Mouse (Mus musculus) forebrain, embryonic 16.5 days (tissue): ENCODE data around the gene Dcaf8. TPM values are rescaled to one million over a fixed set of nuclear protein-coding genes. Genes with fewer than 3 reads are reported as not detected.

Experiments used
- ATAC-seq: fragments of 200-750 bp; cut with Nextera tagmentation; 2 replicates; pipeline ENCODE4 v1.8.0; 2017; ENCODE audit warnings: mild to moderate bottlenecking, moderate library complexity
- H3K27ac ChIP-seq: fragments of 300-500 bp; sonication (generic); 2 replicates; pipeline ENCODE4 v1.5.1; 2014; ENCODE audit warnings: low read length, control low read depth
- H3K27me3 ChIP-seq: fragments of 300-500 bp; sonication (generic); replicated peaks from 2 replicates; pipeline ENCODE4 v1.6.1; 2014; ENCODE audit warnings: low read length; ENCODE audit not compliant: control insufficient read depth, insufficient read depth
- H3K36me3 ChIP-seq: fragments of 300-500 bp; sonication (generic); 2 replicates; pipeline ENCODE4 v1.6.1; 2014; ENCODE audit not compliant: control insufficient read depth, insufficient read depth
- H3K4me1 ChIP-seq: fragments of 300-500 bp; sonication (generic); replicated peaks from 2 replicates; pipeline ENCODE4 v1.6.1; 2014; ENCODE audit warnings: low read length; ENCODE audit not compliant: control insufficient read depth, insufficient read depth
- H3K4me2 ChIP-seq: fragments of 300-500 bp; sonication (generic); 2 replicates; pipeline ENCODE4 v1.6.1; 2014; ENCODE audit warnings: mild to moderate bottlenecking, low read length, control low read depth
- H3K4me3 ChIP-seq: fragments of 300-500 bp; sonication (generic); replicated peaks from 2 replicates; pipeline ENCODE4 v1.5.1; 2014; ENCODE audit warnings: mild to moderate bottlenecking, low read length, control low read depth
- H3K9ac ChIP-seq: fragments of 300-500 bp; sonication (generic); replicated peaks from 2 replicates; pipeline ENCODE4 v1.6.1; 2014; ENCODE audit warnings: low read depth, low read length, control low read depth
- H3K9me3 ChIP-seq: fragments of 300-500 bp; sonication (generic); 2 replicates; pipeline ENCODE4 v1.6.1; 2016; ENCODE audit warnings: low read length; ENCODE audit not compliant: control insufficient read depth
- WGBS: fragments of 180-500 bp; shearing (Covaris S2); extraction: QIAGEN DNeasy Blood & Tissue Kit; methylation state at CpG from one replicate; pipeline ENCODE4 v1.1.7; 2014; 5-methylcytosine and 5-hydroxymethylcytosine counted together
- polyA plus RNA-seq: library from polyadenylated mRNA; unstranded; fragments of >200 nt; fragmentation: Nextera tagmentation; extraction: Ambion mirVana; gene quantifications from 2 replicates; pipeline ENCODE4 v1.2.1, GENCODE M21; 2015

Dcaf8 gene
- polyA plus RNA-seq, 1 experiment from 2014 or later, result 106 TPM

DNA sequence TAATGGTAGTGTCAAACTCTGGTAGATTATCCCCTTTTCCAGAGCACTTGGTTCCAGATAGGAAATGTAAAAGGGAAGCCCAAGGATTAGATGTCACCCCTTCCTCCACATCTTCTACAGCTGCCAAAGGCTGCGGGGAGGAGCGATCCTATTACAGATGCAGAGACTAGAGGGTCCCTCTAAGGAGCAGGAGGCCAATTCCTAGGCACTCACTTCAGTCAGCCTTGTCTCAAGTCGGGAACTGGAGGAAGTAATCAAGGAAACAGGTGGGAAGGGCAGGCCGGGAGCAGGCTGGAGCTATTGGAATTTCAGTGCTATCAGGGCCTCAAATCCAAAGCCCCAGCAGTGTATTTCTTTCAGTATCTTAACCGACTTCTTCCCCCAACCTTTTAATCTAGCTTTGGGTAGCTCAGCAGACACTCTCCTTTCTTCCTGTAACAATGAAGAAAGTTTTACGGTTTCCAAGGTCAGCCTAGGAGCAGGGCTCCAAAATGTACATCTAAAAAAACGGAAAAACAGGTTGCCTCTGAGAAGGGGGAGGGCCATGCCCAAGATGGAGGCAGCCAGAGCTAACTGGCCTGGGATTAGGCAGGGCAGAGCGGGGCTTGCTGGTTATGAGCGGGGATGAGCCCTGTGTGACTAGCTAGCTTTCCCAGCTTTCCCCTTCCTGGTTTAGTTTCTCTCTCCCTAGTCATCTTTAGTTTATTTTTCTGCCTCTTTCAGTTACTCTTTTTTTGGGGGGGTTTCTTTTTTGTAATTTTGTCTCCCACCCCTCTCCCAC lies 56.3 kb downstream of the Dcaf8 start:
- Histone ChIP-seq H3K9me3 (no peaks in the 10 kb centered on the region), H3K27ac (peak overlapping the region; percentile 99), H3K36me3 (no peaks in the 10 kb centered on the region), H3K4me1 (peaks cover 70% of the 10 kb centered on the region), H3K4me3 (peak overlapping the region; percentile 69), H3K27me3 (no peaks in the 10 kb centered on the region), H3K4me2 (peak overlapping the region; percentile 95), H3K9ac (peak overlapping the region; percentile 53)
- no peak for ATAC-seq
- 3% methylated on average over 9 of the region's 9 CpGs for WGBS

GRCm38 (mm10) chr1:172204814-172205740 lies 57.2 kb downstream of the Dcaf8 start:
- Histone ChIP-seq H3K27me3 (no peaks in the 10 kb centered on the region), H3K4me1 (peaks cover 67% of the 10 kb centered on the region), H3K27ac (peak overlapping the region; percentile 99), H3K9ac (peak overlapping the region; percentile 91), H3K36me3 (no peaks in the 10 kb centered on the region), H3K4me3 (peak overlapping the region; percentile 69), H3K9me3 (no peaks in the 10 kb centered on the region), H3K4me2 (peak overlapping the region; percentile 95)
- ATAC-seq, result no peak
- 4% methylated on average over 15 of the region's 15 CpGs for WGBS

DNA sequence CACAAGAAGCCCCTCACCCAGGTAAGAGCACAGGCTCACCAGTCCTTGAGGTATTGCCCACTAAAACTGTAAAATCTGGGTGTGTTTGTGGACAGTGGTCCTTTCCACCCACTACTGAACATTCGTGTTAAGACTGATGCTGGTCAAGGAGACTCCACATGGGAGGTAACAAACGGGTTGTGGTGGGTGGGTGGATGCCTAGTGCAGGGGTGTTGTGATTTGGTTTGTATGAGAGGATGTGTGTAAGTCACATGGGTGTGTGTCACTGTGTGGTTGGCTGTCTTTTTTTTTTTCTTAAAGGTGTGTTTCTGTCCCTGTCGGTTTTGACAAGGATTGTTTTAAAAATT lies 57.8 kb downstream of the Dcaf8 start:
- peak; percentile 4; the same call in 1 of the 2 replicates for ATAC-seq
- peaks cover 61% of the 10 kb centered on the region for H3K4me1 ChIP-seq
- H3K27me3 ChIP-seq, result no peaks in the 10 kb centered on the region
- WGBS, result 0% methylated on average over 3 of the region's 3 CpGs
- H3K27ac ChIP-seq, result peak overlapping the region; percentile 91
- H3K4me2 ChIP-seq, result peak overlapping the region; percentile 95
- no peaks in the 10 kb centered on the region for H3K9me3 ChIP-seq
- H3K36me3 ChIP-seq, result no peaks in the 10 kb centered on the region
- peak overlapping the region; percentile 69 for H3K4me3 ChIP-seq
- peak overlapping the region; percentile 91 for H3K9ac ChIP-seq

DNA sequence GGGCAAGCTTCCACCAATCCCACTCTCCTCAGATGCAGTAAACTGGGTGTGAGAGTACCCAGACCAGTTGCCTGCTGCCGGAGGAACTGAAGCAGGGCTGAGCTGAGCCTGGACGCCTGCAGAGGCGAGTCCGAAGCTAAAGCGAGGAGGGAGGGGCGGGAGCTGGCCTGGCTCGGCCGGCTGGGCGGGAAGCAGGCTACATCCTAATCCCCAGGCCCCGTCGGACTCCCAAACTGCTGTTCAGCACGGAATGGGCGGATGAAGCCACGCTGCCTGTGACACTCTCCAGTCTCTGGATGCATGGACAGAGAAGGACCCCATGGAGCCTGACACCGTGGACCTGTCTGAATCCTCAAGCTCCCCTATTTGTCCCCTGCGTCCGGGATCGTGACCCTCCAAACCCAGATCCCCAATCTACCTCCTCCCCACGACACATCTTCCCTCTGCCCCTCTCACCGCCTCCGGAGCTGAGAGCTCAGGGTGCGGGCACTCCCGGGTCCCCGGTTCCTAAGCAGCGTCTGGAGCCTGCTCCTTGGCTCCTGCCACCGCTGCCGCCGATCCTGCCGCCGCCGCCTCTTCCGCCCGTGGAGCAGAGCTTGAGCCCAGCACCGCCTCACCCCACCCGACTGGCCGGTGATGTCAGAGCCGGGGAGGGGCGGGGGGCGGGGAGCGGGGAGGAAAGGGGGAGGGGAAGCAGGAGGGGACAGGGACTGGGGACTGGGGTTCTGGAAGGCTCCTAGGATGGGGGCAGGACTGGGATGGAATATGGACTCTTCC lies 58.4 kb downstream of the Dcaf8 start, which contains the start of gene Pea15a:
Pea15a (minus strand) TSS at position 664 of the 777 bp plus-strand sequence.
- Histone ChIP-seq H3K27me3 (no peaks in the 10 kb centered on the region), H3K4me1 (peaks cover 55% of the 10 kb centered on the region), H3K9ac (peak within 1 kb of the TSS; percentile 91), H3K27ac (peak within 1 kb of the TSS; percentile 91), H3K36me3 (no peaks in the 10 kb centered on the region), H3K4me3 (peak within 1 kb of the TSS; percentile 69), H3K9me3 (no peaks in the 10 kb centered on the region), H3K4me2 (peak within 1 kb of the TSS; percentile 95)
- peak; percentile 73 for ATAC-seq
- WGBS, result 0% methylated on average over 34 of the region's 40 CpGs

- H3K4me2 ChIP-seq, result peak overlapping the region; percentile 95
- H3K9ac ChIP-seq, result peak overlapping the region; percentile 91
- H3K4me3 ChIP-seq, result peak overlapping the region; percentile 69
- H3K27ac ChIP-seq, result peak overlapping the region; percentile 91
- 5% methylated on average over 7 of the region's 7 CpGs for WGBS
- no peaks in the 10 kb centered on the region for H3K36me3 ChIP-seq
- H3K9me3 ChIP-seq, result no peaks in the 10 kb centered on the region
- no peaks in the 10 kb centered on the region for H3K27me3 ChIP-seq
- peak; percentile 8; the same call in 1 of the 2 replicates for ATAC-seq
- peaks cover 47% of the 10 kb centered on the region for H3K4me1 ChIP-seq
Observed at GRCm38 (mm10) chr1:172207111-172207584, 59.3 kb downstream of the Dcaf8 start.

DNA sequence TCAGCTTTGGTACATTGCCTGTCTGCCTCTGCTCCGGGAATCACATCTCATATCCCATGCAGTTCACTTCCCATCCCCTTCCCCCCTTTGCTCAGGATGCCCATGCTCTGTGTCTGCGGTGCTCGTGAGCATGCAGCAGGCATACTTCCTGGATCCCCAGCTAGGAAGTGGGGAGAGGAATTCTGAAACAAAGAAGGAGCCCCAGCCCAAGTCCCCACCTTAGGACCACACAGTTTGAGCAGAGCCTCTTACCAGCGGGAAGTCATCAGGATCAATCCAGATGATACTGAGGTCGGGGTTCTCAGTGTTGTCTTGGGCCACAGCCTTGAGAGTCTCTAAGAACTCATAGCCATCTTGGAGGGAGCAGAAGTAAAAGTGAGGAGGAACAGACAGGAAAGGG lies 64.9 kb downstream of the Dcaf8 start:
- WGBS, result 57% methylated on average over 5 of the region's 5 CpGs
- ATAC-seq, result no peak
- no peak overlapping the region for H3K9ac ChIP-seq
- H3K9me3 ChIP-seq, result no peaks in the 10 kb centered on the region
- H3K36me3 ChIP-seq, result no peaks in the 10 kb centered on the region
- no peaks in the 10 kb centered on the region for H3K27me3 ChIP-seq
- peaks cover 23% of the 10 kb centered on the region for H3K4me1 ChIP-seq
- no peak overlapping the region for H3K4me3 ChIP-seq
- H3K4me2 ChIP-seq, result no peak overlapping the region
- no peak overlapping the region for H3K27ac ChIP-seq

DNA sequence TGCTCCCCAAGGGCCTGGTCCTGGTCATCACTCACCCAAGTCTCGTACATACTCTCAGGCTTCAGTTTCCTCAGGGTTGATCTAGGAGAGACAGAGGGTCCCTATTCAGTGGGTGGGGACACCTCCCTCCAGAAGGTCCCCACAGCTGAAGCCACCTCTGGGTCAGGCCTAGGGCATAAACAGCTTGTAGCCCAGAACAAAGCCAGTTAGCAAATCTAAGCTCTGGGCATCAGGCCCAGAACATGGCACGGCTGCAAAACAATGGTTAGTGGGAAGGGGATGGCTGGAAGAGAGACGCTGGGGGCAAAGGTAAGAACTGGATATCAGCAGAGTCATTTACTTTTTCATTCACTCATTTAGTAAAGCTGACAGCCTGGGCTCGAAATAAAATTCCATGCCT lies 65.9 kb downstream of the Dcaf8 start:
- Histone ChIP-seq H3K36me3 (no peaks in the 10 kb centered on the region), H3K27ac (no peak overlapping the region), H3K4me1 (peaks cover 23% of the 10 kb centered on the region), H3K9me3 (no peaks in the 10 kb centered on the region), H3K9ac (no peak overlapping the region), H3K27me3 (no peaks in the 10 kb centered on the region), H3K4me2 (no peak overlapping the region), H3K4me3 (no peak overlapping the region)
- no peak for ATAC-seq
- 30% methylated on average over 4 of the region's 4 CpGs for WGBS

DNA sequence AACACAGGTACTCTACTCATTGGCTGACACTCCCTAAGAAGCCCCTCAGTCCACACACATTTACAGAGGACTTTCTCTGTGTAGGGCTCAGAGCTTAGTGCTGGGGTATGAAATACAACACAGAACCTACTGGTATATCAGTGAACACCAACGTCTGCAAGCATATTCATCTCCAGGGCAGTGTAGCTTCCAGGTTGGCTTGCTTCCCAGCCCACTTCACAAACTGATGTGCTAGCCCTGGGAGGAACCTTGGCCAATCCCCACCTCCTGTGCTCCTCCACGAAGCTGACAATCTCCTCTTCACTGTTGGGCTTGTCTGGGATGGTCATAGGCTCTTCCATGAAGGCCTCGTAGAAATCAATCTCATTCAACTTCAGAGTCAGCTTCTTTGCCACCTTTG lies 66.9 kb downstream of the Dcaf8 start:
- 49% methylated on average over 3 of the region's 3 CpGs for WGBS
- Histone ChIP-seq H3K4me1 (peaks cover 26% of the 10 kb centered on the region), H3K9ac (no peak overlapping the region), H3K27me3 (no peaks in the 10 kb centered on the region), H3K4me3 (no peak overlapping the region), H3K9me3 (no peaks in the 10 kb centered on the region), H3K4me2 (no peak overlapping the region), H3K36me3 (no peaks in the 10 kb centered on the region), H3K27ac (no peak overlapping the region)
- ATAC-seq, result no peak
